Mouse (Mus musculus) CH12.LX (cell line): ENCODE measurements around the gene Htra1. TPM values are rescaled to one million over a fixed set of nuclear protein-coding genes. Genes with fewer than 3 reads are reported as not detected.

Source experiments
- DNase-seq: peaks from one replicate; pipeline ENCODE4 v3.0.0-alpha.2; 2013; ENCODE audit errors: extremely low read depth
- H3K27ac ChIP-seq: 2 replicates; pipeline ENCODE4 v1.5.1; 2012; ENCODE audit warnings: low read depth, mild to moderate bottlenecking, control low read depth, moderate library complexity; ENCODE audit not compliant: insufficient read depth
- H3K27me3 ChIP-seq: replicated peaks from 2 replicates; pipeline ENCODE3; 2012; ENCODE audit warnings: inconsistent platforms
- H3K36me3 ChIP-seq, 2 experiments: replicated peaks in 1 of 2; 2 replicates each; pipeline versions ENCODE3 to v1.6.1; 2012; ENCODE audit warnings: inconsistent platforms in 1 of 2, low read length in 1 of 2, mild to moderate bottlenecking in 1 of 2, mixed read lengths in 1 of 2, moderate library complexity in 1 of 2; ENCODE audit not compliant: control insufficient read depth in 1 of 2, insufficient read depth in 1 of 2
- H3K4me1 ChIP-seq, 2 experiments: 2 replicates each; pipeline ENCODE4 v1.6.1; 2012; ENCODE audit warnings: inconsistent platforms in 1 of 2, moderate library complexity in 1 of 2; ENCODE audit not compliant: insufficient read depth in 2 of 2, control insufficient read depth in 1 of 2
- H3K4me2 ChIP-seq: 2 replicates; pipeline ENCODE4 v1.6.1; 2012; ENCODE audit warnings: low read depth, mild to moderate bottlenecking, control low read depth; ENCODE audit not compliant: poor library complexity, insufficient read depth, severe bottlenecking
- H3K4me3 ChIP-seq, 3 experiments: fragments of 150-350 bp in 1 of 3; sonication (generic) in 1 of 3; replicated peaks in 1 of 3; 2 replicates each; pipeline versions ENCODE3 to v1.5.1; 2011 to 2012; ENCODE audit warnings: low read depth in 2 of 3, low read length in 2 of 3, mild to moderate bottlenecking in 2 of 3, moderate library complexity in 2 of 3, control low read depth in 1 of 3, improper control_type of control experiment in 1 of 3, inconsistent platforms in 1 of 3, mixed read lengths in 1 of 3; ENCODE audit not compliant: poor library complexity in 1 of 3
- H3K79me2 ChIP-seq: replicated peaks from 2 replicates; pipeline ENCODE4 v1.6.1; 2012; ENCODE audit warnings: mild to moderate bottlenecking, moderate library complexity; ENCODE audit not compliant: control insufficient read depth, poor library complexity, insufficient read depth, severe bottlenecking; ENCODE audit errors: extremely low read depth
- H3K9ac ChIP-seq: 2 replicates; pipeline ENCODE4 v1.6.1; 2012; ENCODE audit warnings: low read depth, mild to moderate bottlenecking, control low read depth, moderate library complexity; ENCODE audit not compliant: insufficient read depth
- H3K9me3 ChIP-seq: replicated peaks from 2 replicates; pipeline ENCODE3; 2012; ENCODE audit warnings: low read length, inconsistent platforms, mixed read lengths
- CTCF ChIP-seq, 2 experiments: IDR thresholded peaks in 1 of 2; conservative IDR thresholded peaks in 1 of 2; 2 replicates each; pipeline ENCODE4 v1.5.1; 2011 to 2012; ENCODE audit warnings: low read depth in 2 of 2, low read length in 2 of 2, improper control_type of control experiment in 1 of 2, inconsistent platforms in 1 of 2, mild to moderate bottlenecking in 1 of 2, moderate library complexity in 1 of 2
- E2F4 ChIP-seq: IDR thresholded peaks from 2 replicates; pipeline ENCODE4 v1.6.1; 2011; ENCODE audit warnings: low read depth, low read length, improper control_type of control experiment; ENCODE audit not compliant: insufficient replicate concordance
- EP300 ChIP-seq: IDR thresholded peaks from 2 replicates; pipeline ENCODE4 v1.6.1; 2011; ENCODE audit warnings: low read length, improper control_type of control experiment
- ETS1 ChIP-seq: conservative IDR thresholded peaks from 2 replicates; pipeline ENCODE4 v1.6.1; 2012; ENCODE audit warnings: low read depth, mild to moderate bottlenecking, inconsistent platforms, low read length, improper control_type of control experiment, moderate library complexity
- GABPA ChIP-seq: IDR thresholded peaks from 2 replicates; pipeline ENCODE4 v1.6.1; 2012; ENCODE audit warnings: low read depth, low read length, improper control_type of control experiment, inconsistent platforms; ENCODE audit not compliant: insufficient replicate concordance
- IRF4 ChIP-seq: IDR thresholded peaks from 2 replicates; pipeline ENCODE4 v1.6.1; 2014; ENCODE audit warnings: low read depth, mild to moderate bottlenecking, inconsistent platforms, low read length, improper control_type of control experiment
- JUND ChIP-seq: conservative IDR thresholded peaks from 2 replicates; pipeline ENCODE4 v1.6.1; 2011; ENCODE audit warnings: low read depth, low read length, improper control_type of control experiment
- MAFK ChIP-seq: IDR thresholded peaks from 2 replicates; pipeline ENCODE4 v1.6.1; 2011; ENCODE audit warnings: low read length, improper control_type of control experiment; ENCODE audit not compliant: insufficient replicate concordance
- MAX ChIP-seq: IDR thresholded peaks from 2 replicates; pipeline ENCODE4 v1.6.1; 2011; ENCODE audit warnings: low read length, improper control_type of control experiment
- MXI1 ChIP-seq: IDR thresholded peaks from 2 replicates; pipeline ENCODE4 v1.6.1; 2011; ENCODE audit warnings: mild to moderate bottlenecking, low read depth, low read length, improper control_type of control experiment
- NRF1 ChIP-seq: IDR thresholded peaks from 2 replicates; pipeline ENCODE4 v1.6.1; 2014; ENCODE audit warnings: low read depth, mild to moderate bottlenecking, inconsistent platforms, low read length, improper control_type of control experiment, moderate library complexity
- RCOR1 ChIP-seq: conservative IDR thresholded peaks from 2 replicates; pipeline ENCODE4 v1.6.1; 2012; ENCODE audit warnings: low read depth, mild to moderate bottlenecking, inconsistent platforms, low read length, improper control_type of control experiment
- SIN3A ChIP-seq: IDR thresholded peaks from 2 replicates; pipeline ENCODE4 v1.6.1; 2012; ENCODE audit warnings: low read length, improper control_type of control experiment, inconsistent platforms
- SMC3 ChIP-seq: IDR thresholded peaks from 2 replicates; pipeline ENCODE4 v1.6.1; 2011; ENCODE audit warnings: low read depth, low read length, improper control_type of control experiment
- TBP ChIP-seq: conservative IDR thresholded peaks from 2 replicates; pipeline ENCODE4 v1.6.1; 2011; ENCODE audit warnings: low read depth, low read length, improper control_type of control experiment
- TCF12 ChIP-seq: IDR thresholded peaks from 2 replicates; pipeline ENCODE4 v1.6.1; 2014; ENCODE audit warnings: low read depth, mild to moderate bottlenecking, inconsistent platforms, low read length, improper control_type of control experiment
- UBTF ChIP-seq: IDR thresholded peaks from 2 replicates; pipeline ENCODE4 v1.6.1; 2012; ENCODE audit warnings: low read depth, mild to moderate bottlenecking, inconsistent platforms, low read length, improper control_type of control experiment, moderate library complexity
- USF1 ChIP-seq: IDR thresholded peaks from 2 replicates; pipeline ENCODE4 v1.6.1; 2014; ENCODE audit warnings: low read depth, mild to moderate bottlenecking, inconsistent platforms, low read length, improper control_type of control experiment
- USF2 ChIP-seq: conservative IDR thresholded peaks from 2 replicates; pipeline ENCODE4 v1.6.1; 2011; ENCODE audit warnings: low read depth, low read length, improper control_type of control experiment
- ZKSCAN1 ChIP-seq: IDR thresholded peaks from 2 replicates; pipeline ENCODE4 v1.6.1; 2012; ENCODE audit warnings: low read depth, inconsistent platforms, low read length, improper control_type of control experiment, borderline replicate concordance
- ZMIZ1 ChIP-seq: IDR thresholded peaks from 2 replicates; pipeline ENCODE4 v1.6.1; 2012; ENCODE audit warnings: low read depth, mild to moderate bottlenecking, inconsistent platforms, low read length, improper control_type of control experiment
- ZNF384 ChIP-seq: IDR thresholded peaks from 2 replicates; pipeline ENCODE4 v1.6.1; 2012; ENCODE audit warnings: low read depth, low read length, improper control_type of control experiment, inconsistent platforms
- dilution Hi-C: fragments of 300-500 bp; cut with MboI; formaldehyde crosslinking; loops from 2 replicates; pipeline ENCODE4 v1.14.3; 2020; ENCODE audit warnings: low sequenced_read_pairs; ENCODE audit not compliant: extremely low pct_unique_long_range_greater_than_20kb, extremely low pct_ligation_motif_present
- in situ Hi-C: fragments of 300-500 bp; cut with MboI; formaldehyde crosslinking; loops from 3 replicates; pipeline ENCODE4 v1.14.3; 2019; ENCODE audit warnings: low sequenced_read_pairs, low pct_ligation_motif_present, low pct_unique_long_range_greater_than_20kb, mixed read lengths
- polyA plus RNA-seq: library from polyadenylated mRNA; unstranded; fragments of >175 nt; gene quantifications from 2 replicates; pipeline ENCODE4 v1.2.1, GENCODE M21; 2012; ENCODE audit warnings: low read depth; ENCODE audit not compliant: insufficient read length
- total RNA-seq, 2 experiments: library from RNA; depleted of rRNA; stranded (reverse); fragments of 300-350 nt in 1 of 2; fragments of >200 nt in 1 of 2; gene quantifications; 2 replicates each; pipeline ENCODE4 v1.2.3; 2012 to 2014

Gene Htra1
- total and polyA plus RNA-seq, 3 experiments: not detected

DNA sequence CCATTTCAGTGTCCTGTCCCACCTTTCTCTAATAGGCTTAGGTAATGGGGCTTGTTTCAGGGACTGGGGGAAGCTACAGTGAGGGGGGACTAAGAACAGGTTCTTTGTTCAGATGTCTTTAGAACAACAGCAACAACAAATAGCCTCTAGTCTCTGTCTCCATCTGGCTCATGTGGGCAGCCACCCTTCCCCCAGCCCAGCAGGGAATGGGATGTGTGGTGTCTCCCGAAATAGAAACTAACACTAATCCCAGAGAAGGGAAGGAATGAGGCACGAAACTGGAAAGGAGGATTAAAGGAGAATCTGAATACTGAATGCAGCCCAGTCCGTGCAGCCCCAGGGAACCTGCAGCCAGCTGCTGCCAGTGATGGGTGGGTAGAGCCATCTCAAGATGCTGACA is 48.0 kb upstream of the Htra1 start:
- Histone ChIP-seq H3K4me3 (no peak overlapping the region), H3K4me2 (no peak overlapping the region), H3K27ac (no peak overlapping the region), H3K79me2 (no peaks in the 10 kb centered on the region), H3K9ac (no peak overlapping the region), H3K27me3 (peaks cover 3% of the 10 kb centered on the region), H3K36me3 (no peaks in the 10 kb centered on the region), H3K4me1 (peaks cover 0 to 10% of the 10 kb centered on the region in 2 experiments; a peak in 1 of 4 replicates), H3K9me3 (no peaks in the 10 kb centered on the region)
- TF ChIP-seq E2F4 (no peak), ETS1 (no peak), TBP (no peak), JUND (no peak), USF1 (no peak), SMC3 (no peak), RCOR1 (no peak), IRF4 (no peak), ZMIZ1 (no peak), MXI1 (no peak), SIN3A (no peak), USF2 (no peak)
- dilution Hi-C loops: no loop called here
- DNase-seq: no peak
- in situ Hi-C loops: no loop called here

GRCm38 (mm10) chr7:130890871-130891270 is 45.0 kb upstream of the Htra1 start:
- Histone ChIP-seq H3K79me2 (no peaks in the 10 kb centered on the region), H3K36me3 (no peaks in the 10 kb centered on the region), H3K27ac (no peak overlapping the region), H3K9me3 (no peaks in the 10 kb centered on the region), H3K4me1 (peaks cover 0 to 27% of the 10 kb centered on the region in 2 experiments; a peak in 2 of 4 replicates), H3K9ac (no peak overlapping the region), H3K4me3 (no peak overlapping the region), H3K4me2 (no peak overlapping the region), H3K27me3 (peaks cover 2% of the 10 kb centered on the region)
- in situ Hi-C loops: no loop called here
- dilution Hi-C loops: no loop called here
- no peak for DNase-seq
- TF ChIP-seq NRF1: no peak
- no peak for TF ChIP-seq ZNF384
- TF ChIP-seq EP300: no peak
- no peak for TF ChIP-seq TBP
- TF ChIP-seq USF2: no peak
- no peak for TF ChIP-seq GABPA
- TF ChIP-seq ZKSCAN1: no peak
- TF ChIP-seq MAX: no peak
- TF ChIP-seq TCF12: no peak
- TF ChIP-seq MAFK: no peak
- no peak for TF ChIP-seq ZMIZ1
- TF ChIP-seq ETS1: no peak
- TF ChIP-seq UBTF: no peak
- TF ChIP-seq CTCF (conservative IDR thresholded peaks at IDR 0.05 in 1 of 2, IDR thresholded peaks at IDR 0.05 in 1 of 2; ENCODE audit: low read depth in 2 of 2, low read length in 2 of 2): no peak
- no peak for TF ChIP-seq MXI1
